Mouse (Mus musculus): ENCODE results near the gene Lif.

DNA sequence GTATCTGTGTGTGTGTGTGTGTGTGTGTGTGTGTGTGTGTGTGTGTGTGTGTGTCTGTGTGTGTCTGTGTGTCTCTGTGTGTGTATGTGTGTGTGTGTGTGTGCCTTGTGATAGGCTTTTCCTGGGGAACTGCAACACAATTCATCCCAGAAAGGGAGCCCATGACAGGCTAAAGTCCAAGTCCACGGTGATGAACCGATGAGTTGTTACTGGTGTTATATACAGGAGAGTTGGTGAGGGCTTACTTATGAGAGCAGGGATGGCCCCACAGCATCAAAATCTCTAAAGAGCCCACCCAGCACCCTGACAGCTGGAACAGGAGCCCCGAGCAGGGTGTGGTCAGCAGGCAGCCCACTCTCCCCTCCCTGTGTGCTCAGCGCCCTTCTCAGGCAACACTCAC lies 16.2 kb upstream of the Lif start:
- no peak for TF ChIP-seq POLR2A (IDR thresholded peaks at IDR 0.05; ENCODE audit: borderline replicate concordance, low read depth, low read length)
- TF ChIP-seq CTCF (IDR thresholded peaks at IDR 0.05; ENCODE audit: low read depth, low read length): no peak

Data from bone marrow macrophage, adult 2 months (primary cell).